Mouse (Mus musculus): Measurements from ENCODE around the gene Gkn1.

Gkn1 gene

GRCm38 (mm10) chr6:87323381-87323780, 27.4 kb downstream of the Gkn1 start:
- no peak for DNase-seq (ENCODE audit: low read depth, low spot score)

- DNase-seq (ENCODE audit: low read depth, low spot score), result no peak
These were observed 32.1 kb downstream of the Gkn1 start for GRCm38 (mm10) chr6:87318651-87319050.

- DNase-seq (ENCODE audit: low read depth, low spot score), result no peak
These were observed 33.8 kb downstream of the Gkn1 start for GRCm38 (mm10) chr6:87316966-87317365.

- DNase-seq (ENCODE audit: low read depth, low spot score), result no peak
These were observed 38.0 kb downstream of the Gkn1 start for GRCm38 (mm10) chr6:87312761-87313160.

- DNase-seq (ENCODE audit: low read depth, low spot score), result no peak
These were observed 46.3 kb downstream of the Gkn1 start for GRCm38 (mm10) chr6:87304486-87304885.

GRCm38 (mm10) chr6:87302746-87303145, 48.0 kb downstream of the Gkn1 start:
- DNase-seq (ENCODE audit: low read depth, low spot score), result no peak

- DNase-seq (ENCODE audit: low read depth, low spot score), result no peak
These were observed 48.8 kb downstream of the Gkn1 start for GRCm38 (mm10) chr6:87301991-87302390.

Data from retina, adult 2 months (tissue).